Mouse (Mus musculus) yolk sac, embryonic 10.5 days (tissue): ENCODE data around the gene Sgca.
"Not testable (repeated sequence)": the region's sequence is repeated elsewhere in the genome, so short reads cannot be mapped to it uniquely, and the experiment has no call there.

Experiments used
- DNase-seq: peaks from one replicate; pipeline ENCODE4 v3.0.0-alpha.2; 2017; ENCODE audit warnings: low spot score

Sgca gene

GRCm38 (mm10) chr11:94986435-94986834 is 10.3 kb upstream of the Sgca start:
- no peak for DNase-seq

- no peak for DNase-seq
Measured at GRCm38 (mm10) chr11:94985822-94986221, 9.7 kb upstream of the Sgca start.

GRCm38 (mm10) chr11:94985140-94985539 is 9.0 kb upstream of the Sgca start:
- no peak for DNase-seq

- no peak for DNase-seq
Measured at GRCm38 (mm10) chr11:94979462-94980179, 3.5 kb upstream of the Sgca start.

GRCm38 (mm10) chr11:94978947-94979346 is 2.8 kb upstream of the Sgca start:
- peak; percentile 93 for DNase-seq

GRCm38 (mm10) chr11:94978178-94978915 is 2.2 kb upstream of the Sgca start:
- DNase-seq, result no peak

GRCm38 (mm10) chr11:94974951-94975350 is 1.2 kb downstream of the Sgca start:
- DNase-seq, result no peak

GRCm38 (mm10) chr11:94973313-94973712 is 2.8 kb downstream of the Sgca start:
- DNase-seq, result no peak

GRCm38 (mm10) chr11:94972887-94973286 is 3.2 kb downstream of the Sgca start:
- DNase-seq, result no peak

- DNase-seq, result no peak
Measured at GRCm38 (mm10) chr11:94971895-94972615, 4.1 kb downstream of the Sgca start.

- no peak for DNase-seq
Measured at GRCm38 (mm10) chr11:94970210-94970943, 5.8 kb downstream of the Sgca start.

GRCm38 (mm10) chr11:94969709-94970108 is 6.4 kb downstream of the Sgca start:
- not testable (repeated sequence) for DNase-seq

GRCm38 (mm10) chr11:94968187-94968586 is 7.9 kb downstream of the Sgca start:
- DNase-seq, result no peak

GRCm38 (mm10) chr11:94967419-94967818 is 8.7 kb downstream of the Sgca start, which contains the start of gene Hils1:
TSS of gene Hils1 (plus strand) at chr11:94967593.
- DNase-seq, result no peak

GRCm38 (mm10) chr11:94962534-94963101 is 13.5 kb downstream of the Sgca start:
- DNase-seq, result no peak

- DNase-seq, result no peak
Measured at GRCm38 (mm10) chr11:94958065-94958858, 17.9 kb downstream of the Sgca start.

- no peak for DNase-seq
Measured at GRCm38 (mm10) chr11:94957693-94958064, 18.4 kb downstream of the Sgca start.

- no peak for DNase-seq
Measured at GRCm38 (mm10) chr11:94955103-94955502, 21.0 kb downstream of the Sgca start.

GRCm38 (mm10) chr11:94952169-94952568 is 24.0 kb downstream of the Sgca start:
- peak; percentile 37 for DNase-seq

- peak; percentile 56 for DNase-seq
Measured at GRCm38 (mm10) chr11:94945236-94945635, 30.9 kb downstream of the Sgca start.

- no peak for DNase-seq
Measured at GRCm38 (mm10) chr11:94944295-94944694, 31.8 kb downstream of the Sgca start.
